ENCODE assay signal across 31 mouse cellular contexts in the genomic region with DNA sequence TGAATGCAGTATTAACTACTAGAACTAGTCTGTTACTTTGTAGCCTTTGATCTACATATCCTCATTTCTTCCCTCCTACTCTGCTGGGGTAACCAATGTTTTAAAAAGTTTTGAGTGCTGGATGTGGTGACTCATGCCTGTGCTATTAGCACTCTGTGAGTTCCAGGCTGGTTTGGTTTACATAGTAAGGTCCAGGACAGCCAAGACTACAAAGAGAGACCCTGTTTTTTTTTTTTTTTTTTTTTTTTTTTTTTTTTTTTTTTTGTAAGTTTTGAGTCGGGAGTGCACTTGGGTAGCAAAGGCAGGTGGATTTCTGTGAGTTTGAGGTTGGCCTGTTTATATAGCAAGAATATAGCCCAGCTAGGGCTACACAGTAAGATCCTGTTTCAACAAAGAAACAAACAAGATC. TPM values are rescaled to one million over a fixed set of nuclear protein-coding genes. Genes with fewer than 3 reads are reported as not detected.
DNase-seq lines count a peak whose midpoint lies in the region; ATAC-seq and TF ChIP-seq lines count a peak whose summit lies in the region.
"Had no signal": no experiment of that assay in that cellular context is flagged by ENCODE, and none has a peak within 500 bp of the region (broad histone marks: within the 10 kb centered on the region; RNA-seq: fewer than 3 reads in every experiment).

No protein-coding gene starts in this region.

- DNase-seq in liver, adult 2 months (ENCODE audit: extremely low read depth, low read depth, low spot score), result peak; percentile 64
- DNase-seq in liver (no peak), ES-E14 (ENCODE audit: low read depth, low spot score) (no peak)
- no peak for DNase-seq in testis, postnatal 14 days (ENCODE audit: low spot score)
- no peak for DNase-seq in thymus, postnatal 36 days
- DNase-seq in right cerebral cortex, postnatal 25 days, result no peak
- DNase-seq: cerebellum, adult 9-10 months; gastrocnemius, postnatal 36 days; kidney, adult 8-10 months; thymus, postnatal 25 days had no signal

- no peaks in the 10 kb centered on the region for H3K27me3 ChIP-seq in liver, adult 2 months (ENCODE audit: control insufficient read depth, insufficient read depth, low read length)
- no peaks in the 10 kb centered on the region for H3K27me3 ChIP-seq in intestine, embryonic 15.5 days (replicated peaks)
- no peaks in the 10 kb centered on the region for H3K27me3 ChIP-seq in stomach, embryonic 14.5 days (ENCODE audit: control insufficient read depth, insufficient read depth, low read length)
- H3K27me3 ChIP-seq: embryonic facial prominence, embryonic 12.5 days; limb, embryonic 12.5 days; neural tube, embryonic 12.5 days had no signal

- H3K4me1 ChIP-seq in liver, adult 2 months (ENCODE audit: control insufficient read depth, insufficient read depth, low read length), result peaks cover 39% of the 10 kb centered on the region
- no peaks in the 10 kb centered on the region for H3K4me1 ChIP-seq in ES-E14 (ENCODE audit: control insufficient read depth in 2 of 2, insufficient read depth in 2 of 2, low read length in 2 of 2, poor library complexity in 1 of 2)
- H3K4me1 ChIP-seq in intestine, embryonic 15.5 days (replicated peaks), result no peaks in the 10 kb centered on the region
- H3K4me1 ChIP-seq in stomach, embryonic 14.5 days (ENCODE audit: control insufficient read depth, insufficient read depth, low read length), result 0 out of 2 replicates have a peak, but pooled peaks cover 7% of the 10 kb centered on the region
- H3K4me1 ChIP-seq: embryonic facial prominence, embryonic 12.5 days; limb, embryonic 12.5 days; midbrain, embryonic 12.5 days; neural tube, embryonic 12.5 days had no signal

- TF ChIP-seq CTCF in liver, adult 2 months (IDR thresholded peaks at IDR 0.05; ENCODE audit: low read depth, low read length), result no peak

- H3K27ac ChIP-seq in liver, adult 2 months (replicated peaks; ENCODE audit: insufficient read depth, low read depth, low read length), result no peak overlapping the region; the same call in 1 of the 2 replicates
- no peak overlapping the region for H3K27ac ChIP-seq in ES-E14 (ENCODE audit: insufficient read depth, low read depth, low read length, poor library complexity, severe bottlenecking)
- H3K27ac ChIP-seq in intestine, embryonic 15.5 days, result 0 out of 2 replicates have a peak overlapping the region, but pooled peaks have one; percentile 4
- peak overlapping the region; percentile 55; the same call in 1 of the 2 replicates for H3K27ac ChIP-seq in stomach, embryonic 14.5 days (ENCODE audit: low read length)
- H3K27ac ChIP-seq: embryonic facial prominence, embryonic 12.5 days; hindbrain, postnatal 0 days; limb, embryonic 12.5 days; liver, embryonic 14.5 days; midbrain, embryonic 12.5 days; neural tube, embryonic 12.5 days had no signal

- H3K4me2 ChIP-seq in intestine, embryonic 15.5 days (replicated peaks), result no peak overlapping the region
- H3K4me2 ChIP-seq in stomach, embryonic 14.5 days (replicated peaks; ENCODE audit: low read depth, low read length), result no peak overlapping the region
- H3K4me2 ChIP-seq: embryonic facial prominence, embryonic 12.5 days; limb, embryonic 12.5 days; midbrain, embryonic 12.5 days; neural tube, embryonic 12.5 days had no signal

- no peaks in the 10 kb centered on the region; the same call in 1 of the 2 replicates for H3K79me2 ChIP-seq in liver, adult 2 months (ENCODE audit: control insufficient read depth, insufficient read depth, low read length)

- H3K36me3 ChIP-seq in liver, adult 2 months (ENCODE audit: control insufficient read depth, insufficient read depth, low read length), result no peaks in the 10 kb centered on the region
- no peaks in the 10 kb centered on the region for H3K36me3 ChIP-seq in ES-E14 (ENCODE audit: control insufficient read depth, insufficient read depth, low read length, poor library complexity, severe bottlenecking)
- no peaks in the 10 kb centered on the region for H3K36me3 ChIP-seq in intestine, embryonic 15.5 days
- no peaks in the 10 kb centered on the region for H3K36me3 ChIP-seq in stomach, embryonic 14.5 days (ENCODE audit: control insufficient read depth, insufficient read depth, low read length)
- H3K36me3 ChIP-seq: embryonic facial prominence, embryonic 12.5 days; limb, embryonic 12.5 days; midbrain, embryonic 12.5 days; neural tube, embryonic 12.5 days had no signal

- TF ChIP-seq POLR2A in liver, adult 2 months (IDR thresholded peaks at IDR 0.05; ENCODE audit: extremely low read depth, insufficient read depth, low read length), result no peak

- H3K9ac ChIP-seq in liver, adult 2 months (ENCODE audit: low read depth, low read length), result no peak overlapping the region
- no peak overlapping the region for H3K9ac ChIP-seq in ES-E14 (ENCODE audit: insufficient read depth, low read depth, low read length, poor library complexity, severe bottlenecking)
- H3K9ac ChIP-seq in intestine, embryonic 15.5 days, result no peak overlapping the region
- no peak overlapping the region for H3K9ac ChIP-seq in stomach, embryonic 14.5 days (replicated peaks; ENCODE audit: low read depth, low read length)
- H3K9ac ChIP-seq: embryonic facial prominence, embryonic 12.5 days; limb, embryonic 12.5 days; liver, embryonic 14.5 days; midbrain, embryonic 12.5 days; neural tube, embryonic 12.5 days had no signal

- WGBS in liver, adult 2 months, result 7% methylated on average over 1 of the region's 1 CpGs
- 29% methylated on average over 1 of the region's 1 CpGs for WGBS in intestine, embryonic 15.5 days
- 10% methylated on average over 1 of the region's 1 CpGs for WGBS in stomach, embryonic 14.5 days

- no peak overlapping the region for H3K4me3 ChIP-seq in liver, adult 2 months (ENCODE audit: insufficient read depth, low read depth, low read length)
- H3K4me3 ChIP-seq in ES-E14 (ENCODE audit: insufficient read depth in 1 of 2, low read depth in 1 of 2, low read length in 2 of 2, poor library complexity in 1 of 2, severe bottlenecking in 1 of 2), result no peak overlapping the region
- no peak overlapping the region for H3K4me3 ChIP-seq in intestine, embryonic 15.5 days (replicated peaks)
- no peak overlapping the region for H3K4me3 ChIP-seq in stomach, embryonic 14.5 days (ENCODE audit: low read depth, low read length)
- H3K4me3 ChIP-seq: embryonic facial prominence, embryonic 12.5 days; erythroblast, embryonic 14.5 days; limb, embryonic 12.5 days; midbrain, embryonic 12.5 days; neural tube, embryonic 12.5 days had no signal

- no peaks in the 10 kb centered on the region for H3K9me3 ChIP-seq in ES-E14 (ENCODE audit: control insufficient read depth, insufficient read depth, low read depth, low read length)
- no peaks in the 10 kb centered on the region for H3K9me3 ChIP-seq in intestine, embryonic 15.5 days
- no peaks in the 10 kb centered on the region for H3K9me3 ChIP-seq in stomach, embryonic 14.5 days (ENCODE audit: control insufficient read depth, low read depth, low read length)
- H3K9me3 ChIP-seq: embryonic facial prominence, embryonic 12.5 days; limb, embryonic 12.5 days; midbrain, embryonic 12.5 days; neural tube, embryonic 12.5 days had no signal

- peak; percentile 67; the same call in 1 of the 2 replicates for ATAC-seq in intestine, embryonic 15.5 days
- ATAC-seq in stomach, embryonic 14.5 days (ENCODE audit: insufficient number of reproducible peaks, insufficient read depth, low FRiP score, low read depth), result peak; percentile 92
- ATAC-seq: forebrain, embryonic 14.5 days; hindbrain, postnatal 0 days had no signal

- in situ Hi-C loops in ES-E14 (cut with MboI; ENCODE audit: low sequenced_read_pairs in 2 of 2, unreplicated experiment in 2 of 2), result no loop called here

TF ChIP-seq in ES-E14, 5 proteins besides CTCF, POLR2A, EP300 and RAD21:
- TF ChIP-seq MAFK (IDR thresholded peaks at IDR 0.05; ENCODE audit: insufficient read depth, low read depth, low read length), result no peak
- peak; percentile 64; the same call in 1 of the 2 replicates for TF ChIP-seq ZNF384 (IDR thresholded peaks at IDR 0.05; ENCODE audit: low read depth, low read length)

RNA-seq across cellular contexts. Expression of gene Mettl7b, which starts 7.6 kb away (rescaled TPM):
- total RNA-seq in liver, adult 2 months (2014; rRNA removed), result 639 and 785 TPM in 2 replicates
- 780 and 929 TPM in 2 replicates for polyA plus RNA-seq in liver, adult 2 months (2012; rRNA removed)
- 0.26 and 0.58 TPM in 2 replicates for total RNA-seq in ES-E14 (2012; rRNA removed)
- 12.0 and 12.3 TPM in 2 replicates for polyA plus RNA-seq in intestine, embryonic 15.5 days (2015; fragmentation: Nextera tagmentation; extraction: Ambion mirVana)
- polyA plus RNA-seq in stomach, embryonic 14.5 days (2014; fragmentation: Nextera tagmentation; extraction: Ambion mirVana), result 0.35 TPM in 1 of 2 replicates, not detected in the other
- total RNA-seq: heart, adult 8-10 months; hematopoietic stem cell, adult 5-6 weeks; hindbrain, postnatal 0 days; layer of hippocampus, postnatal 14 days; left cerebral cortex, postnatal 10 days; megakaryocyte progenitor cell, adult 5-6 weeks; monocyte, adult 5-6 weeks had no signal
- polyA plus RNA-seq: C2C12; erythroblast, embryonic 14.5 days; forebrain, embryonic 14.5 days; hindbrain, postnatal 0 days; limb, embryonic 12.5 days; liver, embryonic 14.5 days; midbrain, embryonic 12.5 days; neural tube, embryonic 12.5 days had no signal

RNA-seq across cellular contexts. Expression of gene Olfr9, which starts 20.9 kb away (rescaled TPM):
- total RNA-seq in liver, adult 2 months (2014; rRNA removed), result 0.07 TPM in 1 of 2 replicates, not detected in the other
- polyA plus RNA-seq in liver, adult 2 months (2012; rRNA removed), result 0.02 TPM in 1 of 2 replicates, not detected in the other
- total RNA-seq in ES-E14 (2012; rRNA removed), result not detected in 2 replicates
- polyA plus RNA-seq in intestine, embryonic 15.5 days (2015; fragmentation: Nextera tagmentation; extraction: Ambion mirVana), result not detected in 2 replicates
- not detected in 2 replicates for polyA plus RNA-seq in stomach, embryonic 14.5 days (2014; fragmentation: Nextera tagmentation; extraction: Ambion mirVana)
- total RNA-seq: adrenal gland, postnatal 4 days; gastrocnemius, postnatal 36 days; heart, adult 8-10 months; hematopoietic stem cell, adult 5-6 weeks; hindbrain, postnatal 0 days; layer of hippocampus, postnatal 14 days; left cerebral cortex, postnatal 10 days; megakaryocyte progenitor cell, adult 5-6 weeks; monocyte, adult 5-6 weeks had no signal
- polyA plus RNA-seq: C2C12; embryonic facial prominence, embryonic 12.5 days; erythroblast, embryonic 14.5 days; forebrain, embryonic 14.5 days; heart, embryonic 16.5 days; hindbrain, postnatal 0 days; large intestine, adult 2 months; limb, embryonic 12.5 days; liver, embryonic 14.5 days; midbrain, embryonic 12.5 days; neural tube, embryonic 12.5 days; small intestine, adult 2 months had no signal

RNA-seq across cellular contexts. Expression of gene Itga7, which starts 34.7 kb away (rescaled TPM):
- total RNA-seq in liver, adult 2 months (2014; rRNA removed), result 4.6 and 4.9 TPM in 2 replicates
- 9.5 and 11.0 TPM in 2 replicates for polyA plus RNA-seq in liver, adult 2 months (2012; rRNA removed)
- total RNA-seq in ES-E14 (2012; rRNA removed), result 10.1 and 17.6 TPM in 2 replicates
- 2.9 and 3.8 TPM in 2 replicates for polyA plus RNA-seq in intestine, embryonic 15.5 days (2015; fragmentation: Nextera tagmentation; extraction: Ambion mirVana)
- polyA plus RNA-seq in stomach, embryonic 14.5 days (2014; fragmentation: Nextera tagmentation; extraction: Ambion mirVana), result 2.6 and 4.4 TPM in 2 replicates
- total RNA-seq: hematopoietic stem cell, adult 5-6 weeks had no signal
- polyA plus RNA-seq: erythroblast, embryonic 14.5 days had no signal

RNA-seq across cellular contexts. Expression of gene Olfr763, which starts 42.2 kb away (rescaled TPM):
- not detected in 2 replicates for total RNA-seq in liver, adult 2 months (2014; rRNA removed)
- not detected in 2 replicates for polyA plus RNA-seq in liver, adult 2 months (2012; rRNA removed)
- total RNA-seq in ES-E14 (2012; rRNA removed), result not detected in 2 replicates
- polyA plus RNA-seq in intestine, embryonic 15.5 days (2015; fragmentation: Nextera tagmentation; extraction: Ambion mirVana), result not detected in 2 replicates
- polyA plus RNA-seq in stomach, embryonic 14.5 days (2014; fragmentation: Nextera tagmentation; extraction: Ambion mirVana), result not detected in 2 replicates
- total RNA-seq: adrenal gland, postnatal 4 days; gastrocnemius, postnatal 36 days; heart, adult 8-10 months; hematopoietic stem cell, adult 5-6 weeks; hindbrain, postnatal 0 days; layer of hippocampus, postnatal 14 days; left cerebral cortex, postnatal 10 days; megakaryocyte progenitor cell, adult 5-6 weeks; monocyte, adult 5-6 weeks had no signal
- polyA plus RNA-seq: C2C12; embryonic facial prominence, embryonic 12.5 days; erythroblast, embryonic 14.5 days; forebrain, embryonic 14.5 days; heart, embryonic 16.5 days; hindbrain, postnatal 0 days; large intestine, adult 2 months; limb, embryonic 12.5 days; liver, embryonic 14.5 days; midbrain, embryonic 12.5 days; neural tube, embryonic 12.5 days; small intestine, adult 2 months had no signal

RNA-seq across cellular contexts. Expression of gene Bloc1s1, which starts 44.5 kb away (rescaled TPM):
- 91.1 and 106 TPM in 2 replicates for total RNA-seq in liver, adult 2 months (2014; rRNA removed)
- polyA plus RNA-seq in liver, adult 2 months (2012; rRNA removed), result 192 and 226 TPM in 2 replicates
- 71.2 and 90.0 TPM in 2 replicates for total RNA-seq in ES-E14 (2012; rRNA removed)
- polyA plus RNA-seq in intestine, embryonic 15.5 days (2015; fragmentation: Nextera tagmentation; extraction: Ambion mirVana), result 194 and 203 TPM in 2 replicates
- 222 and 236 TPM in 2 replicates for polyA plus RNA-seq in stomach, embryonic 14.5 days (2014; fragmentation: Nextera tagmentation; extraction: Ambion mirVana)

Comparison
In these comparisons a context has a peak if more than half of its experiments do, and no peak if none do; other contexts are left out.
1. H3K27ac ChIP-seq: peak in intestine, embryonic 15.5 days (single experiment) and stomach, embryonic 14.5 days (single experiment); none in liver, adult 2 months (single experiment) and ES-E14 (single experiment).
2. RNA of gene Mettl7b, which starts 7.6 kb away (polyA plus RNA-seq): 780 to 929 TPM in liver, adult 2 months; 12.0 to 12.3 TPM in intestine, embryonic 15.5 days and 0.35 TPM in stomach, embryonic 14.5 days; every median in the first group is over 10 times any median in the second.